Mouse (Mus musculus): ENCODE measurements around the gene Cib2. TPM values are rescaled to one million over a fixed set of nuclear protein-coding genes. Genes with fewer than 3 reads are reported as not detected.
A peak's percentile ranks its signal among the peaks of the same experiment; 100 is the strongest.

Gene Cib2
- polyA plus RNA-seq, 1 experiment from 2014 or later, result 43.2 TPM

GRCm38 (mm10) chr9:54540801-54541200, 19.2 kb downstream of the Cib2 start:
- no peak for ATAC-seq (replicated peaks)
- H3K4me3 ChIP-seq, result no peak overlapping the region
- 67% methylated on average over 5 of the region's 5 CpGs for WGBS
- H3K27ac ChIP-seq, result no peak overlapping the region
- H3K4me2 ChIP-seq, result no peak overlapping the region
- no peaks in the 10 kb centered on the region for H3K9me3 ChIP-seq
- H3K4me1 ChIP-seq, result peaks cover 2% of the 10 kb centered on the region; the same call in 1 of the 2 replicates
- no peaks in the 10 kb centered on the region for H3K36me3 ChIP-seq (replicated peaks)
- no peak overlapping the region for H3K9ac ChIP-seq
- H3K27me3 ChIP-seq (replicated peaks), result no peaks in the 10 kb centered on the region

GRCm38 (mm10) chr9:54538684-54539083, 21.3 kb downstream of the Cib2 start, which contains the start of gene Sh2d7:
Gene Sh2d7, plus strand, starts transcription at chr9:54538984.
- Histone ChIP-seq H3K9ac (no peak within 1 kb of the TSS), H3K4me3 (no peak within 1 kb of the TSS), H3K4me2 (no peak within 1 kb of the TSS), H3K9me3 (no peaks in the 10 kb centered on the region), H3K36me3 (replicated peaks) (no peaks in the 10 kb centered on the region), H3K4me1 (peaks cover 9% of the 10 kb centered on the region), H3K27me3 (replicated peaks) (no peaks in the 10 kb centered on the region), H3K27ac (no peak within 1 kb of the TSS)
- ATAC-seq (replicated peaks), result no peak
- WGBS, result 91% methylated on average over 14 of the region's 14 CpGs

- no peak for ATAC-seq (replicated peaks)
- Histone ChIP-seq H3K4me1 (peaks cover 10% of the 10 kb centered on the region), H3K27ac (no peak overlapping the region), H3K4me3 (no peak overlapping the region), H3K27me3 (replicated peaks) (no peaks in the 10 kb centered on the region), H3K9me3 (no peaks in the 10 kb centered on the region), H3K9ac (no peak overlapping the region), H3K4me2 (no peak overlapping the region), H3K36me3 (replicated peaks) (no peaks in the 10 kb centered on the region)
- WGBS, result 96% methylated on average over 3 of the region's 3 CpGs
Measured at GRCm38 (mm10) chr9:54538244-54538643, 21.8 kb downstream of the Cib2 start.

- peaks cover 10% of the 10 kb centered on the region for H3K4me1 ChIP-seq
- H3K9ac ChIP-seq, result no peak overlapping the region
- 78% methylated on average over 3 of the region's 3 CpGs for WGBS
- no peaks in the 10 kb centered on the region for H3K9me3 ChIP-seq
- H3K4me2 ChIP-seq, result no peak overlapping the region
- H3K27me3 ChIP-seq (replicated peaks), result no peaks in the 10 kb centered on the region
- no peak overlapping the region for H3K4me3 ChIP-seq
- H3K36me3 ChIP-seq (replicated peaks), result no peaks in the 10 kb centered on the region
- no peak overlapping the region for H3K27ac ChIP-seq
- ATAC-seq (replicated peaks), result no peak
Measured at GRCm38 (mm10) chr9:54537480-54537879, 22.5 kb downstream of the Cib2 start.

GRCm38 (mm10) chr9:54537030-54537429, 23.0 kb downstream of the Cib2 start:
- WGBS, result 25% methylated on average over 4 of the region's 4 CpGs
- no peaks in the 10 kb centered on the region for H3K36me3 ChIP-seq (replicated peaks)

GRCm38 (mm10) chr9:54536236-54536635, 23.8 kb downstream of the Cib2 start:
- Histone ChIP-seq H3K9me3 (no peaks in the 10 kb centered on the region), H3K9ac (no peak overlapping the region), H3K4me1 (peaks cover 10% of the 10 kb centered on the region), H3K27me3 (replicated peaks) (no peaks in the 10 kb centered on the region), H3K27ac (no peak overlapping the region), H3K36me3 (replicated peaks) (no peaks in the 10 kb centered on the region), H3K4me3 (no peak overlapping the region), H3K4me2 (no peak overlapping the region)
- ATAC-seq (replicated peaks), result no peak
- WGBS, result 59% methylated on average over 7 of the region's 7 CpGs

More at GRCm38 (mm10) chr9:54537030-54537429, 23.0 kb downstream of the Cib2 start:
- no peak for ATAC-seq (replicated peaks)
- Histone ChIP-seq H3K9ac (no peak overlapping the region), H3K27me3 (replicated peaks) (no peaks in the 10 kb centered on the region), H3K27ac (no peak overlapping the region), H3K4me2 (no peak overlapping the region), H3K4me1 (peaks cover 10% of the 10 kb centered on the region), H3K9me3 (no peaks in the 10 kb centered on the region), H3K4me3 (no peak overlapping the region)

- WGBS, result 42% methylated on average over 5 of the region's 5 CpGs
- Histone ChIP-seq H3K9me3 (no peaks in the 10 kb centered on the region), H3K27ac (peak overlapping the region; percentile 51), H3K4me3 (no peak overlapping the region), H3K27me3 (replicated peaks) (no peaks in the 10 kb centered on the region), H3K4me2 (no peak overlapping the region), H3K9ac (no peak overlapping the region), H3K4me1 (peaks cover 10% of the 10 kb centered on the region), H3K36me3 (replicated peaks) (no peaks in the 10 kb centered on the region)
- peak; percentile 74; the same call in 1 of the 2 replicates for ATAC-seq (replicated peaks)
Measured at GRCm38 (mm10) chr9:54533975-54534374, 26.0 kb downstream of the Cib2 start.

GRCm38 (mm10) chr9:54532926-54533325, 27.1 kb downstream of the Cib2 start:
- Histone ChIP-seq H3K4me2 (no peak overlapping the region), H3K36me3 (replicated peaks) (no peaks in the 10 kb centered on the region), H3K4me3 (no peak overlapping the region), H3K9me3 (no peaks in the 10 kb centered on the region), H3K4me1 (peaks cover 10% of the 10 kb centered on the region), H3K27me3 (replicated peaks) (no peaks in the 10 kb centered on the region), H3K27ac (no peak overlapping the region), H3K9ac (no peak overlapping the region)
- 89% methylated on average over 2 of the region's 2 CpGs for WGBS
- no peak for ATAC-seq (replicated peaks)

GRCm38 (mm10) chr9:54531421-54531820, 28.6 kb downstream of the Cib2 start:
- no peak for ATAC-seq (replicated peaks)
- no peaks in the 10 kb centered on the region for H3K27me3 ChIP-seq (replicated peaks)
- no peak overlapping the region for H3K27ac ChIP-seq

GRCm38 (mm10) chr9:54530836-54531235, 29.2 kb downstream of the Cib2 start:
- H3K27me3 ChIP-seq (replicated peaks), result no peaks in the 10 kb centered on the region
- no peak overlapping the region for H3K27ac ChIP-seq
- H3K9me3 ChIP-seq, result no peaks in the 10 kb centered on the region
- 91% methylated on average over 6 of the region's 6 CpGs for WGBS
- no peak overlapping the region for H3K4me2 ChIP-seq
- H3K36me3 ChIP-seq (replicated peaks), result no peaks in the 10 kb centered on the region
- ATAC-seq (replicated peaks), result no peak
- H3K4me3 ChIP-seq, result no peak overlapping the region
- H3K4me1 ChIP-seq, result peaks cover 7% of the 10 kb centered on the region
- H3K9ac ChIP-seq, result no peak overlapping the region

More at GRCm38 (mm10) chr9:54531421-54531820, 28.6 kb downstream of the Cib2 start:
- H3K9me3 ChIP-seq, result no peaks in the 10 kb centered on the region
- H3K9ac ChIP-seq, result no peak overlapping the region
- H3K4me1 ChIP-seq, result peaks cover 7% of the 10 kb centered on the region
- H3K36me3 ChIP-seq (replicated peaks), result no peaks in the 10 kb centered on the region
- H3K4me2 ChIP-seq, result no peak overlapping the region
- no peak overlapping the region for H3K4me3 ChIP-seq

- Histone ChIP-seq H3K9me3 (no peaks in the 10 kb centered on the region), H3K4me1 (peaks cover 7% of the 10 kb centered on the region), H3K4me3 (no peak overlapping the region), H3K27me3 (replicated peaks) (no peaks in the 10 kb centered on the region), H3K27ac (no peak overlapping the region), H3K9ac (no peak overlapping the region), H3K4me2 (no peak overlapping the region), H3K36me3 (replicated peaks) (no peaks in the 10 kb centered on the region)
- ATAC-seq (replicated peaks), result no peak
- 63% methylated on average over 2 of the region's 2 CpGs for WGBS
Measured at GRCm38 (mm10) chr9:54529950-54530349, 30.1 kb downstream of the Cib2 start.

- Histone ChIP-seq H3K36me3 (replicated peaks) (no peaks in the 10 kb centered on the region), H3K27ac (no peak overlapping the region), H3K4me1 (no peaks in the 10 kb centered on the region), H3K4me2 (no peak overlapping the region), H3K4me3 (no peak overlapping the region), H3K9ac (no peak overlapping the region), H3K27me3 (replicated peaks) (no peaks in the 10 kb centered on the region), H3K9me3 (no peaks in the 10 kb centered on the region)
- 81% methylated on average over 7 of the region's 7 CpGs for WGBS
- ATAC-seq (replicated peaks), result no peak
Measured at GRCm38 (mm10) chr9:54527694-54528093, 32.3 kb downstream of the Cib2 start.

- no peak overlapping the region for H3K9ac ChIP-seq
- no peaks in the 10 kb centered on the region for H3K4me1 ChIP-seq
- no peak overlapping the region for H3K4me2 ChIP-seq
- no peaks in the 10 kb centered on the region for H3K36me3 ChIP-seq (replicated peaks)
- WGBS, result 87% methylated on average over 4 of the region's 4 CpGs
- no peaks in the 10 kb centered on the region for H3K9me3 ChIP-seq
- no peak overlapping the region for H3K4me3 ChIP-seq
- no peak overlapping the region for H3K27ac ChIP-seq
- no peaks in the 10 kb centered on the region for H3K27me3 ChIP-seq (replicated peaks)
- no peak for ATAC-seq (replicated peaks)
Measured at GRCm38 (mm10) chr9:54520286-54520685, 39.7 kb downstream of the Cib2 start.
